Mouse (Mus musculus): ENCODE data around the gene Dlgap5.

- TF ChIP-seq CTCF (IDR thresholded peaks at IDR 0.05; ENCODE audit: control insufficient read depth, insufficient read depth, insufficient replicate concordance, low read depth, low read length): no peak
- no peak for TF ChIP-seq POLR2A (IDR thresholded peaks at IDR 0.05; ENCODE audit: control insufficient read depth, low read depth, low read length)
These were observed 76.4 kb downstream of the Dlgap5 start for GRCm38 (mm10) chr14:47341811-47342291.
